Mouse (Mus musculus): ENCODE data around the gene Ric3.

Gene Ric3

DNA sequence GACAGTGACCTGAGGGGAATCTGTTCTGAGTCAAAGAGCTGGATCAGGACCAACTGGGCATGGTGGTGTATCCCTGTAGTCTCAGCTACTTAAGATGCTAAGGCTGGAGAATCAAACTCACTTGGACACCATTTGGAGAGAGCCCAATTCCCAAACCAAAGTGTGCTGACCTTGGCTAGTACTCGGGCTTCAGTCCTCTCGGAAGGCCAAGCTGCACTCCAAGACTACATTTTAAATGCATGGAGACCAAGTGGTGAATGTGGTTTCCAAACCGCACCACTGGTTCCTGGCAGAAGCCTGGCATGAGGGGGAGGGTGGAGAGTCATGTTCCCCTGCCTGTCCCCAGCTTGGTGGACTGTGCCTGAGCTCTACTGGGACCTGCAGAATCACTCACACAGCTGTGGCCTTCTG is 89.2 kb downstream of the Ric3 start:
- DNase-seq = no peak

GRCm38 (mm10) chr7:108993230-108993629 is 89.9 kb downstream of the Ric3 start:
- DNase-seq = no peak

DNA sequence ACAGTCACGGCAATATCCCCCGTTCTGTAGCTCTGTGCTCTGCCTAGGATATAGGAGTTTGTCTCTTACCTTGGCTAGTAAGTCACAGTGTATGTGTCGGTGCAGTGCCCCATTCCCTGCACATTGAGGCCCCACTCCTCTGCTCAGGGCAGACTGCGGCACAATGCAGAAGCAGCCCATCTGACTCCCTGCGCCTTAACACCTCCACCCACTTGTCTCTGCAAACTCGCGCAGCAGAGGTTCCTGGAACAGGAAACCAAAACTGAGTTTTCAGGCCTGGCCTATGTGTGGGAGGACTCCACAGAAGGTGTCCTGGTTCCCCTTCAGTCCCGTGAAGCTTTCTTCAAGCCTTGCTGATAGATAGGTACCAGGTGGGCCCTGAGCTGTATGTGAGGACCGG is 91.9 kb downstream of the Ric3 start:
- DNase-seq = no peak

DNA sequence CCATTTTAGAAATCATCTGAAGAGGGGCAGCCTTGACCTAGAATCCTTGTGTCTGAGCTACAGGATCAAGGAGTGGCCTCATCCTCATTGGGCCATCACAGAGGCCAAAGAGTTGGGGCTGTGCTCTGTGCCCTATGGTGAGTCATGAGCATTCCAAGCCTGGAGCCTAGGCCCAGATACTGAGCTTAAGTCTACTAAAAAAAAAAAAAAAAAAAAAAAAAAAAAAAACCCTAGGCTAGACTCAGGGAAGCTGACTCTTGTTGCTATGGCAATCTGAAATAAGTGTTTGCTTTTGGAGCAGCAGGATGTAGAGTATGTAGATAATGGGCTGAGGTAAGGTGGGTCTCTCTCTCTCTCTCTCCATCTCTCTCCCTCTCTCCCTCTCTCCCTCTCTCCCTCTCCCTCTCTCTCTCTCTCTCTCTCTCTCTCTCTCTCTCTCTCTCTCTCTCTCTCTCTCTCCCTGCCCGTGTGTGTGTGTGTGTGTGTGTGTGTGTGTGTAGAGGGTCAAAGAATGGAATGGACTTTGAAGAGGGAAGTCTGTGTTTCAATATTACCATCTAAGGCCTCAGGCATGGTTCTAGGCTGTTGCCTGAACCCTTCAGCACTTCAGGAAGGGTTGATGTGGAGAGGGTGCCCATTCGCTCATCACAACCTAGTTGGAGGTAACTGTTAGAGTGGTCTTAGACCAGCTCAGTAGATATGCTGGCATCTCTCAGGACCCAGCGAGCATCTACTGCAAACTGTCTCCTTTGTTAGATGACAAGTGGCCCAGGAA is 97.0 kb downstream of the Ric3 start:
- DNase-seq = no peak

Measured in embryo, embryonic 11 days (tissue).